Mouse (Mus musculus) intestine, embryonic 15.5 days (tissue): ENCODE results near the gene Sh3bgrl3. TPM values are rescaled to one million over a fixed set of nuclear protein-coding genes. Genes with fewer than 3 reads are reported as not detected.
"Not testable (repeated sequence)": the region's sequence is repeated elsewhere in the genome, so short reads cannot be mapped to it uniquely, and the experiment has no call there.

Experiments used
- ATAC-seq: fragments of 200-750 bp; cut with Nextera tagmentation; 2 replicates; pipeline ENCODE4 v1.8.0; 2017; ENCODE audit warnings: moderate TSS enrichment, moderate library complexity
- H3K27ac ChIP-seq: fragments of 300-500 bp; sonication (generic); 2 replicates; pipeline ENCODE4 v1.5.1; 2015; ENCODE audit warnings: mild to moderate bottlenecking, inconsistent platforms
- H3K27me3 ChIP-seq: fragments of 300-500 bp; sonication (generic); replicated peaks from 2 replicates; pipeline ENCODE4 v1.6.1; 2015; ENCODE audit warnings: inconsistent platforms
- H3K36me3 ChIP-seq: fragments of 300-500 bp; sonication (generic); 2 replicates; pipeline ENCODE4 v1.6.1; 2015; ENCODE audit warnings: inconsistent platforms
- H3K4me1 ChIP-seq: fragments of 300-500 bp; sonication (generic); replicated peaks from 2 replicates; pipeline ENCODE4 v1.6.1; 2015; ENCODE audit warnings: inconsistent platforms
- H3K4me2 ChIP-seq: fragments of 300-500 bp; sonication (generic); replicated peaks from 2 replicates; pipeline ENCODE4 v1.6.1; 2015; ENCODE audit warnings: mild to moderate bottlenecking, inconsistent platforms
- H3K4me3 ChIP-seq: fragments of 300-500 bp; sonication (generic); replicated peaks from 2 replicates; pipeline ENCODE4 v1.5.1; 2015; ENCODE audit warnings: inconsistent platforms
- H3K9ac ChIP-seq: fragments of 300-500 bp; sonication (generic); 2 replicates; pipeline ENCODE4 v1.6.1; 2015; ENCODE audit warnings: inconsistent platforms
- H3K9me3 ChIP-seq: fragments of 300-500 bp; sonication (generic); 2 replicates; pipeline ENCODE4 v1.6.1; 2016; ENCODE audit warnings: inconsistent platforms
- WGBS: fragments of 180-500 bp; shearing (Covaris S2); methylation state at CpG from one replicate; pipeline ENCODE4 v1.1.7; 2015; 5-methylcytosine and 5-hydroxymethylcytosine counted together
- polyA plus RNA-seq: library from polyadenylated mRNA; unstranded; fragments of >200 nt; fragmentation: Nextera tagmentation; extraction: Ambion mirVana; gene quantifications from 2 replicates; pipeline ENCODE4 v1.2.1, GENCODE M21; 2015

Sh3bgrl3 gene
- polyA plus RNA-seq, 1 experiment from 2014 or later: 362 TPM

- no peak overlapping the region for H3K4me3 ChIP-seq
- no peak overlapping the region for H3K4me2 ChIP-seq
- H3K27ac ChIP-seq: no peak overlapping the region
- 0 out of 2 replicates have a peak, but pooled peaks cover 5% of the 10 kb centered on the region for H3K4me1 ChIP-seq
- no peaks in the 10 kb centered on the region for H3K9me3 ChIP-seq
- H3K36me3 ChIP-seq: 0 out of 2 replicates have a peak, but pooled peaks cover 9% of the 10 kb centered on the region
- no peaks in the 10 kb centered on the region for H3K27me3 ChIP-seq
- H3K9ac ChIP-seq: no peak overlapping the region
- WGBS: 96% methylated on average over 3 of the region's 3 CpGs
- no peak for ATAC-seq
Measured at GRCm38 (mm10) chr4:134154354-134154753, 25.8 kb upstream of the Sh3bgrl3 start.

DNA sequence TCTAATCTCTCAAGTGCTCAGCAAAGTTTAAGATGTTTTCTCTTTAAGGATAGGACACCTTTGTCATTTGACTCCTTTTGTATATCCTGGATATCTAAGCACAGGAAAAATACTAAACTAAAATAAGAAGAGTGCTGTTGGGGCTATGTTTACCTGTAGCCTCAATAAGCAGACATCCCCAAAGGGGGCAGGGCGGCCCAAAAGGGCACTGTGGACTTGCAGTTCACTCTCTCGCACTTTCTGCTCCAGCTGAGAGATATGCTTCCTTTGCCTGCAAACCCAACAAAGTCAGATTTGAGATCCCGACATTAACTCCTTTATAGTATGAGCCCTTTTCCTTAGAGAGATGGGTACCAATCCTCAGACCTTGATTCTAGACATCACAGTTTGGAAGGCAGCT lies 25.1 kb upstream of the Sh3bgrl3 start:
- 93% methylated on average over 3 of the region's 3 CpGs for whole genome bisulfite sequencing
- no peaks in the 10 kb centered on the region for H3K27me3 ChIP-seq
- ATAC-seq: no peak
- no peaks in the 10 kb centered on the region for H3K9me3 ChIP-seq
- H3K4me2 ChIP-seq: no peak overlapping the region
- no peak overlapping the region for H3K9ac ChIP-seq
- no peak overlapping the region for H3K27ac ChIP-seq
- H3K36me3 ChIP-seq: 0 out of 2 replicates have a peak, but pooled peaks cover 9% of the 10 kb centered on the region
- no peaks in the 10 kb centered on the region for H3K4me1 ChIP-seq
- no peak overlapping the region for H3K4me3 ChIP-seq

DNA sequence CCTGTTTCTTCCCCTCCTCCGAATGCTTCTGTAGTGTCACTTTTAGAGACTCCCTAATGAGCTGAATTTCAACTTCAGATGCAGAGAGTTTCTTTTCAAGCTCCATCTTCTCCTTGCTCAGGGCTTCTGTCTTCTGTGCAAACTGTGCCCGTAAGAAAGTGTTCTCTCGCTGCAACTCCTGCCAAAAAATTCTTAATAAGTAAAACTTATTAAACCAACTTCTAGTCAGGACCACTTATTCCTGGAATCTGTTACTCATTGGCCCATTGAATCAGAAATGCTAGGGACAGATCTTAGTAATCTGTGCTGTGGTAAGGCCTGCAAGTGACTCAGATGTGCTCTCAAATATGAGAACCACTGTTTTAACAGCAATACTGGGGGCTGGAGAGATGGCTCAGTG lies 23.5 kb upstream of the Sh3bgrl3 start:
- Histone ChIP-seq H3K4me3 (no peak overlapping the region), H3K9ac (no peak overlapping the region), H3K27ac (no peak overlapping the region), H3K27me3 (no peaks in the 10 kb centered on the region), H3K4me1 (no peaks in the 10 kb centered on the region), H3K9me3 (no peaks in the 10 kb centered on the region), H3K4me2 (no peak overlapping the region), H3K36me3 (0 out of 2 replicates have a peak, but pooled peaks cover 13% of the 10 kb centered on the region)
- WGBS: 94% methylated on average over 3 of the region's 3 CpGs
- ATAC-seq: no peak

- no peaks in the 10 kb centered on the region for H3K4me1 ChIP-seq
- WGBS: 88% methylated on average over 4 of the region's 4 CpGs
- H3K4me2 ChIP-seq: no peak overlapping the region
- no peak overlapping the region for H3K9ac ChIP-seq
- no peaks in the 10 kb centered on the region for H3K9me3 ChIP-seq
- no peak for ATAC-seq
- H3K27me3 ChIP-seq: no peaks in the 10 kb centered on the region
- H3K4me3 ChIP-seq: no peak overlapping the region
- 0 out of 2 replicates have a peak, but pooled peaks cover 13% of the 10 kb centered on the region for H3K36me3 ChIP-seq
- no peak overlapping the region for H3K27ac ChIP-seq
Measured at GRCm38 (mm10) chr4:134149389-134149788, 20.8 kb upstream of the Sh3bgrl3 start.

DNA sequence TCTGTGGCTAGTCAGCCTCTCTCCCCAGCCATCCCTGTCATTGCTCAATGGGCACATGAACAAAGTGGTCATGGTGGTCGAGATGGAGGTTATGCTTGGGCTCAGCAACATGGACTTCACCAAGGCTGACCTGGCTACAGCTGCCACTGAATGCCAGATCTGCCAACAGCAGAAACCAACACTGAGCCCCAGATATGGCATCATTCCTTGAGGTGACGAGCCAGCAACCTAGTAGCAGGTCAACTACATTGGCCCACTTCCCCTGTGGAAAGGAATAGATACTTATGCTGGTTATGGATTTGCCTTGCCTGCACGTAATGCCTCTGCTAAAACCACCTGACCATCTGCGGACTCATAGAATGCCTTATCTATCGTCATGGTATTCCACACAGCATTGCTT lies 15.7 kb upstream of the Sh3bgrl3 start:
- not testable (repeated sequence) for H3K4me2 ChIP-seq, H3K4me1 ChIP-seq, H3K36me3 ChIP-seq, H3K27me3 ChIP-seq, H3K4me3 ChIP-seq, H3K9me3 ChIP-seq, H3K9ac ChIP-seq, ATAC-seq, H3K27ac ChIP-seq
- 95% methylated on average over 5 of the region's 5 CpGs for WGBS

GRCm38 (mm10) chr4:134138857-134139256 lies 10.3 kb upstream of the Sh3bgrl3 start:
- Histone ChIP-seq H3K27ac (no peak overlapping the region), H3K9me3 (no peaks in the 10 kb centered on the region), H3K9ac (no peak overlapping the region), H3K4me3 (no peak overlapping the region), H3K4me1 (no peaks in the 10 kb centered on the region), H3K4me2 (no peak overlapping the region), H3K27me3 (no peaks in the 10 kb centered on the region), H3K36me3 (no peaks in the 10 kb centered on the region)
- no peak for ATAC-seq
- 81% methylated on average over 2 of the region's 2 CpGs for WGBS

GRCm38 (mm10) chr4:134136280-134136926 lies 7.8 kb upstream of the Sh3bgrl3 start:
- WGBS: 45% methylated on average over 3 of the region's 3 CpGs
- H3K9me3 ChIP-seq: no peaks in the 10 kb centered on the region
- no peaks in the 10 kb centered on the region for H3K27me3 ChIP-seq
- H3K4me2 ChIP-seq: no peak overlapping the region
- ATAC-seq: no peak
- H3K4me1 ChIP-seq: 0 out of 2 replicates have a peak, but pooled peaks cover 3% of the 10 kb centered on the region
- H3K36me3 ChIP-seq: no peaks in the 10 kb centered on the region
- H3K27ac ChIP-seq: no peak overlapping the region
- H3K4me3 ChIP-seq: no peak overlapping the region
- no peak overlapping the region for H3K9ac ChIP-seq

DNA sequence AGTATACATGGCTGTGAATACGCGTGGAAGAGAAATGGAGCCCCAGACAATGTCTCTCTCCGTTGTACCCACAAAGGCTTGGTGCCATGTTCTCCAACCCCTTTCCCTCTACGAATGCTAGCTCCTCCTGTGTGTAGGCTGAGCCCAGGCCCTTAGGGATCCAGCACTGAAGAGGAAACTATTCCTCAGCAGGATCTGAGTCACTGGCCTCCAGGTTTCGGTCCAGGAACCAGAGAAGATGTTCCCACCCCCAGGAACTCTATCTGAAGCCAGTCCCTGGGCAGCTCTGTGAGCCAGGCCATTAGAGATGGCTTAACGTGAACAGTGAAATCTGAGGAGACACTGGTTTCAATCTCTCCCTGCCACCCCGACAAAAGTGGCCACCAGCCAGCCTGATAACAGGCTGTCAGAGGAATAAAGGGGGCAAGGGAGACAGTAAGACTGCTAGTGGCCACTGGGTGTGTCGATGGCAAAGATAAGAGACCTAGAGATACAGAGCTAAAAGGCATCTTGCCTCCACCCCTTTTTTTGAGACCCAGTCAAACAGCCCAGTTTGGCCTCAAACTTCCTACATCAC lies 4.0 kb upstream of the Sh3bgrl3 start:
- H3K4me2 ChIP-seq: no peak overlapping the region
- no peaks in the 10 kb centered on the region for H3K27me3 ChIP-seq
- H3K27ac ChIP-seq: no peak overlapping the region
- ATAC-seq: no peak
- H3K9ac ChIP-seq: no peak overlapping the region
- H3K36me3 ChIP-seq: peaks cover 3% of the 10 kb centered on the region; the same call in 1 of the 2 replicates
- no peaks in the 10 kb centered on the region for H3K9me3 ChIP-seq
- 66% methylated on average over 8 of the region's 8 CpGs for WGBS
- H3K4me1 ChIP-seq: peaks cover 18% of the 10 kb centered on the region
- no peak overlapping the region for H3K4me3 ChIP-seq

DNA sequence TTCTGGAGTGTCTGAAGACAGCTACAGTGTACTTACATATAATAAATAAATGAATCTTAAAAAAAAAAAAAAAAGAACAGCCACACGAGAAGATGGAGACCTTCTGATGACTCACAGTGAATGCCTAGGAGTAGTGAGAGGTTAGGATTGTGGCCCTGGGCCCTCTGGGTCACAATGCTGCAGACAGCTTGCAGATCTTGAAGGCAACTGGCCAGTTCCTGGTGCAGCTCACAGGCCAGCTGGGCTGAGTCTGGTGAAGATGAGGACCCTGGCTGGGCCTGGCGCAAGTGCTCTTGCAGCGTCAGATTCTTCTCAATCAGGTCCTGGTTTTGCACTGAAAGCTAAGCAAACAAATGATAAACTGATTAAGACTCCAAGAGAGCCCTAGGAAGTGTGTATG lies 3.5 kb upstream of the Sh3bgrl3 start:
- H3K4me2 ChIP-seq: no peak overlapping the region
- H3K4me3 ChIP-seq: no peak overlapping the region
- no peak overlapping the region for H3K27ac ChIP-seq
- no peaks in the 10 kb centered on the region for H3K27me3 ChIP-seq
- H3K9me3 ChIP-seq: no peaks in the 10 kb centered on the region
- 77% methylated on average over 3 of the region's 3 CpGs for WGBS
- H3K4me1 ChIP-seq: peaks cover 23% of the 10 kb centered on the region
- H3K9ac ChIP-seq: no peak overlapping the region
- no peak for ATAC-seq
- peaks cover 3% of the 10 kb centered on the region; the same call in 1 of the 2 replicates for H3K36me3 ChIP-seq

GRCm38 (mm10) chr4:134129482-134129881 lies 893 bp upstream of the Sh3bgrl3 start:
- ATAC-seq: no peak
- H3K27ac ChIP-seq: peak overlapping the region; percentile 92
- peak overlapping the region; percentile 68 for H3K4me3 ChIP-seq
- H3K9ac ChIP-seq: peak overlapping the region; percentile 85
- 48% methylated on average over 6 of the region's 6 CpGs for WGBS
- peaks cover 3% of the 10 kb centered on the region; the same call in 1 of the 2 replicates for H3K36me3 ChIP-seq
- H3K4me2 ChIP-seq: peak overlapping the region; percentile 89
- no peaks in the 10 kb centered on the region for H3K27me3 ChIP-seq
- H3K9me3 ChIP-seq: no peaks in the 10 kb centered on the region
- peaks cover 36% of the 10 kb centered on the region for H3K4me1 ChIP-seq

DNA sequence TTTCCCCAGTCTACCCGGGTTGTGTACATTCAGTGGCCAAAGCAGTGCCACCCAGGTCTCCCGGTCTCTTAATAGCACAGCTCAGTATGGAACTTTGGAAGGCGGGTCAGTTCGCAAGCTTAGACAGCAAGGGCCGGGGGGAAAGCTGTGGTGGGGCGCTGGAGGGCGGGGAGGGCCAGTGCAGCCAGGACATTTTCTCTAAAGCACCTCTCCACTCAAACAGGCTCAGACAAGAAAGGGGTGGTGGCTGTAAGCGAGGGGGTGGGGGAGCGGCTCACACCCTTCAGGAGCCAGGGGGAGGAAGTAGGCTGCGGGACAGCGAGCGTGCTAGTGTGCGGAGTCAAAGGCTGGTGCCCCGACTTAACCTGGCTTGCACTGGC lies 384 bp upstream of the Sh3bgrl3 start:
- ATAC-seq: peak; percentile 69
- Histone ChIP-seq H3K4me3 (peak overlapping the region; percentile 68), H3K36me3 (peaks cover 3% of the 10 kb centered on the region; the same call in 1 of the 2 replicates), H3K27me3 (no peaks in the 10 kb centered on the region), H3K4me1 (peaks cover 41% of the 10 kb centered on the region), H3K9ac (peak overlapping the region; percentile 85), H3K27ac (peak overlapping the region; percentile 92), H3K4me2 (peak overlapping the region; percentile 89), H3K9me3 (no peaks in the 10 kb centered on the region)
- WGBS: 1% methylated on average over 14 of the region's 14 CpGs

GRCm38 (mm10) chr4:134127793-134128192 lies 796 bp downstream of the Sh3bgrl3 start:
- H3K27ac ChIP-seq: no peak overlapping the region
- 55% methylated on average over 8 of the region's 8 CpGs for WGBS

GRCm38 (mm10) chr4:134127121-134127455 lies 1.5 kb downstream of the Sh3bgrl3 start:
- H3K4me2 ChIP-seq: peak overlapping the region; percentile 89
- no peak for ATAC-seq
- H3K9me3 ChIP-seq: no peaks in the 10 kb centered on the region
- H3K36me3 ChIP-seq: peaks cover 3% of the 10 kb centered on the region; the same call in 1 of the 2 replicates
- no peak overlapping the region for H3K4me3 ChIP-seq
- 85% methylated on average over 7 of the region's 7 CpGs for WGBS
- H3K27me3 ChIP-seq: no peaks in the 10 kb centered on the region
- peak overlapping the region; percentile 85; the same call in 1 of the 2 replicates for H3K9ac ChIP-seq
- H3K27ac ChIP-seq: no peak overlapping the region
- peaks cover 43% of the 10 kb centered on the region for H3K4me1 ChIP-seq

More at GRCm38 (mm10) chr4:134127793-134128192, 796 bp downstream of the Sh3bgrl3 start:
- Histone ChIP-seq H3K27me3 (no peaks in the 10 kb centered on the region), H3K9me3 (no peaks in the 10 kb centered on the region), H3K4me3 (peak overlapping the region; percentile 68), H3K4me1 (peaks cover 41% of the 10 kb centered on the region), H3K4me2 (peak overlapping the region; percentile 89), H3K36me3 (peaks cover 3% of the 10 kb centered on the region; the same call in 1 of the 2 replicates), H3K9ac (peak overlapping the region; percentile 85)
- ATAC-seq: no peak
